ENCODE assay signal across 24 mouse cellular contexts in genomic region chr10:4483848-4484247, GRCm38 (mm10). TPM values are rescaled to one million over a fixed set of nuclear protein-coding genes. Genes with fewer than 3 reads are reported as not detected.
A peak's percentile ranks its signal among the peaks of the same experiment; 100 is the strongest.
DNase-seq lines count a peak whose midpoint lies in the region; ATAC-seq and TF ChIP-seq lines count a peak whose summit lies in the region.
"Had no signal": no experiment of that assay in that cellular context is flagged by ENCODE, and none has a peak within 500 bp of the region (broad histone marks: within the 10 kb centered on the region; RNA-seq: fewer than 3 reads in every experiment).

No protein-coding gene starts in this region.

- in situ Hi-C loops in ES-E14 (cut with MboI; ENCODE audit: low sequenced_read_pairs in 2 of 2, unreplicated experiment in 2 of 2) = no loop called here

- H3K9ac ChIP-seq in ES-E14 (ENCODE audit: insufficient read depth, low read depth, low read length, poor library complexity, severe bottlenecking) = no peak overlapping the region
- H3K9ac ChIP-seq in midbrain, embryonic 14.5 days (replicated peaks; ENCODE audit: low read length) = no peak overlapping the region
- H3K9ac ChIP-seq: embryonic facial prominence, embryonic 12.5 days; forebrain, embryonic 13.5 days; forebrain, embryonic 15.5 days; forebrain, postnatal 0 days had no signal

- peaks cover 1% of the 10 kb centered on the region for H3K27me3 ChIP-seq in megakaryocyte, embryonic 14.5 days (replicated peaks)
- H3K27me3 ChIP-seq in midbrain, embryonic 14.5 days (ENCODE audit: control insufficient read depth, insufficient read depth, low read length) = no peaks in the 10 kb centered on the region
- H3K27me3 ChIP-seq: CH12.LX; embryonic facial prominence, embryonic 12.5 days; forebrain, embryonic 13.5 days; forebrain, embryonic 15.5 days had no signal

- intact Hi-C loops in left cerebral cortex, postnatal 36 days (cut with DNase I) = no loop called here

- H3K4me3 ChIP-seq in megakaryocyte, embryonic 14.5 days (replicated peaks) = peak overlapping the region; percentile 33
- H3K4me3 ChIP-seq in ES-E14 (ENCODE audit: insufficient read depth in 1 of 2, low read depth in 1 of 2, low read length in 2 of 2, poor library complexity in 1 of 2, severe bottlenecking in 1 of 2) = no peak overlapping the region
- H3K4me3 ChIP-seq in midbrain, embryonic 14.5 days (replicated peaks; ENCODE audit: low read depth, low read length) = no peak overlapping the region
- H3K4me3 ChIP-seq: embryonic facial prominence, embryonic 10.5 days; embryonic facial prominence, embryonic 12.5 days; forebrain, embryonic 13.5 days; forebrain, embryonic 15.5 days had no signal

- H3K27ac ChIP-seq in ES-E14 (ENCODE audit: insufficient read depth, low read depth, low read length, poor library complexity, severe bottlenecking) = peak overlapping the region; percentile 12; the same call in 1 of the 2 replicates
- no peak overlapping the region for H3K27ac ChIP-seq in midbrain, embryonic 14.5 days (replicated peaks; ENCODE audit: low read depth, low read length)
- H3K27ac ChIP-seq: embryonic facial prominence, embryonic 10.5 days; embryonic facial prominence, embryonic 12.5 days; forebrain, embryonic 13.5 days; forebrain, embryonic 15.5 days had no signal

- 0 out of 2 replicates have a peak, but pooled peaks cover 7% of the 10 kb centered on the region for H3K9me3 ChIP-seq in megakaryocyte, embryonic 14.5 days
- H3K9me3 ChIP-seq in ES-E14 (ENCODE audit: control insufficient read depth, insufficient read depth, low read depth, low read length) = no peaks in the 10 kb centered on the region
- no peaks in the 10 kb centered on the region for H3K9me3 ChIP-seq in midbrain, embryonic 14.5 days (ENCODE audit: control insufficient read depth, low read length)
- H3K9me3 ChIP-seq: embryonic facial prominence, embryonic 10.5 days; embryonic facial prominence, embryonic 12.5 days; forebrain, embryonic 13.5 days; forebrain, embryonic 15.5 days had no signal

- no peak for ATAC-seq in megakaryocyte, adult 5-6 weeks (ENCODE audit: poor library complexity, severe bottlenecking)
- no peak for ATAC-seq in midbrain, embryonic 14.5 days (ENCODE audit: low FRiP score, low TSS enrichment)
- ATAC-seq: CD4-positive, CD25-positive, alpha-beta regulatory T cell, adult 4 months; forebrain, embryonic 13.5 days; forebrain, embryonic 15.5 days; forebrain, postnatal 0 days had no signal

- H3K4me2 ChIP-seq in midbrain, embryonic 14.5 days (ENCODE audit: low read length) = no peak overlapping the region
- H3K4me2 ChIP-seq: embryonic facial prominence, embryonic 12.5 days; forebrain, embryonic 13.5 days; forebrain, embryonic 15.5 days had no signal

- H3K4me1 ChIP-seq in megakaryocyte, embryonic 14.5 days = peaks cover 9% of the 10 kb centered on the region; the same call in 1 of the 2 replicates
- peaks cover 2 to 8% of the 10 kb centered on the region in 2 experiments; a peak in 2 of 4 replicates for H3K4me1 ChIP-seq in ES-E14 (ENCODE audit: control insufficient read depth in 2 of 2, insufficient read depth in 2 of 2, low read length in 2 of 2, poor library complexity in 1 of 2)
- no peaks in the 10 kb centered on the region for H3K4me1 ChIP-seq in midbrain, embryonic 14.5 days (ENCODE audit: control insufficient read depth, insufficient read depth, low read length)
- H3K4me1 ChIP-seq: embryonic facial prominence, embryonic 12.5 days; forebrain, embryonic 13.5 days; forebrain, embryonic 15.5 days had no signal

- WGBS in midbrain, embryonic 14.5 days = 70% methylated on average over 1 of the region's 1 CpGs

- no peak for DNase-seq in ES-E14 (ENCODE audit: low read depth, low spot score)
- DNase-seq in ZHBTc4 (ENCODE audit: low read depth, low spot score) = peak; percentile 64
- no peak for DNase-seq in left cerebral cortex, postnatal 36 days (ENCODE audit: low spot score in 2 of 2)
- DNase-seq in midbrain, embryonic 14.5 days = no peak
- DNase-seq: adrenal gland, adult 8-10 months; adrenal gland, postnatal 14 days; adrenal gland, postnatal 36 days; B cell, adult 2 months; cerebellum, adult 11-12 months; cerebellum, adult 2 months; cerebellum, adult 9-10 months; cerebellum, postnatal 10 days; cerebellum, postnatal 25 days; forebrain, postnatal 0 days had no signal

- no peaks in the 10 kb centered on the region for H3K36me3 ChIP-seq in megakaryocyte, embryonic 14.5 days (replicated peaks; ENCODE audit: low read length)
- no peaks in the 10 kb centered on the region for H3K36me3 ChIP-seq in ES-E14 (ENCODE audit: control insufficient read depth, insufficient read depth, low read length, poor library complexity, severe bottlenecking)
- H3K36me3 ChIP-seq in midbrain, embryonic 14.5 days (ENCODE audit: control insufficient read depth, insufficient read depth, low read length) = no peaks in the 10 kb centered on the region
- H3K36me3 ChIP-seq: embryonic facial prominence, embryonic 10.5 days; embryonic facial prominence, embryonic 12.5 days; forebrain, embryonic 15.5 days had no signal

TF ChIP-seq in ES-E14, 5 proteins besides CTCF, POLR2A, EP300 and RAD21:
- TF ChIP-seq CHD2 (IDR thresholded peaks at IDR 0.05; ENCODE audit: low read depth, low read length) (no peak), MAFK (IDR thresholded peaks at IDR 0.05; ENCODE audit: insufficient read depth, low read depth, low read length) (no peak)
TF ChIP-seq in ES-E14: peak in this region for 0.

RNA-seq across cellular contexts. Expression of gene Ccdc170, which starts 1.5 kb away (rescaled TPM):
- 0.06 TPM in 1 of 2 replicates, not detected in the other for polyA plus RNA-seq in megakaryocyte, embryonic 14.5 days (2012; ENCODE audit: insufficient read depth, low replicate concordance)
- 0.30 TPM in 1 of 2 replicates, not detected in the other for total RNA-seq in megakaryocyte, adult 5-6 weeks (2015)
- 0.08 and 0.22 TPM in 2 replicates for total RNA-seq in megakaryocyte, adult 5-6 weeks (2017)
- 0.22 and 0.32 TPM in 2 replicates for total RNA-seq in ES-E14 (2012; rRNA removed)
- total RNA-seq in left cerebral cortex, postnatal 36 days (2021) = under 1 TPM; 0.52 to 0.64 TPM
- 0.11 and 0.14 TPM in 2 replicates for polyA plus RNA-seq in midbrain, embryonic 14.5 days (2014; fragmentation: Nextera tagmentation; extraction: Ambion mirVana)
- total RNA-seq: CH12.LX, MEL had no signal
- polyA plus RNA-seq: forebrain, embryonic 11.5 days had no signal

RNA-seq across cellular contexts. Expression of gene Armt1, which starts 51.6 kb away (rescaled TPM):
- 5.2 TPM in 1 of 2 replicates, not detected in the other for polyA plus RNA-seq in megakaryocyte, embryonic 14.5 days (2012; ENCODE audit: insufficient read depth, low replicate concordance)
- total RNA-seq in megakaryocyte, adult 5-6 weeks (2015) = 20.8 and 26.4 TPM in 2 replicates
- 24.4 and 27.4 TPM in 2 replicates for total RNA-seq in megakaryocyte, adult 5-6 weeks (2017)
- total RNA-seq in ES-E14 (2012; rRNA removed) = 17.6 and 19.0 TPM in 2 replicates
- 10 to 100 TPM; 20.7 to 22.4 TPM for total RNA-seq in left cerebral cortex, postnatal 36 days (2021)
- 9.2 and 14.7 TPM in 2 replicates for polyA plus RNA-seq in midbrain, embryonic 14.5 days (2014; fragmentation: Nextera tagmentation; extraction: Ambion mirVana)

RNA-seq across cellular contexts. Expression of gene Rmnd1, which starts 51.7 kb away (rescaled TPM):
- polyA plus RNA-seq in megakaryocyte, embryonic 14.5 days (2012; ENCODE audit: insufficient read depth, low replicate concordance) = 2.3 TPM in 1 of 2 replicates, not detected in the other
- total RNA-seq in megakaryocyte, adult 5-6 weeks (2015) = 35.0 and 40.7 TPM in 2 replicates
- total RNA-seq in megakaryocyte, adult 5-6 weeks (2017) = 21.1 and 29.5 TPM in 2 replicates
- total RNA-seq in ES-E14 (2012; rRNA removed) = 31.8 and 35.1 TPM in 2 replicates
- total RNA-seq in left cerebral cortex, postnatal 36 days (2021) = 10 to 100 TPM; 28.9 to 48.9 TPM
- 44.5 and 45.7 TPM in 2 replicates for polyA plus RNA-seq in midbrain, embryonic 14.5 days (2014; fragmentation: Nextera tagmentation; extraction: Ambion mirVana)
